Mouse (Mus musculus) ES-E14 (cell line): ENCODE measurements around the gene Ulk2. TPM values are rescaled to one million over a fixed set of nuclear protein-coding genes. Genes with fewer than 3 reads are reported as not detected.
"Not testable (repeated sequence)": the region's sequence is repeated elsewhere in the genome, so short reads cannot be mapped to it uniquely, and the experiment has no call there.

Experiments used
- DNase-seq: peaks from one replicate; pipeline ENCODE4 v3.0.0-alpha.2; 2013; ENCODE audit warnings: low read depth, low spot score
- H3K27ac ChIP-seq: 2 replicates; pipeline ENCODE4 v1.5.1; 2012; ENCODE audit warnings: low read depth, mild to moderate bottlenecking, low read length, moderate library complexity, mixed read lengths; ENCODE audit not compliant: poor library complexity, insufficient read depth, severe bottlenecking
- H3K36me3 ChIP-seq: 2 replicates; pipeline ENCODE4 v1.6.1; 2012; ENCODE audit warnings: mild to moderate bottlenecking, low read length, moderate library complexity, mixed read lengths; ENCODE audit not compliant: control insufficient read depth, poor library complexity, insufficient read depth, severe bottlenecking
- H3K4me1 ChIP-seq, 2 experiments: fragments of 150-350 bp in 1 of 2; sonication (generic) in 1 of 2; 2 replicates each; pipeline ENCODE4 v1.6.1; 2012; ENCODE audit warnings: low read length in 2 of 2, mild to moderate bottlenecking in 1 of 2, mixed read lengths in 1 of 2; ENCODE audit not compliant: control insufficient read depth in 2 of 2, insufficient read depth in 2 of 2, poor library complexity in 1 of 2
- H3K4me3 ChIP-seq, 2 experiments: fragments of 150-350 bp in 1 of 2; sonication (generic) in 1 of 2; 2 replicates each; pipeline ENCODE4 v1.5.1; 2012; ENCODE audit warnings: low read length in 2 of 2, low read depth in 1 of 2, mild to moderate bottlenecking in 1 of 2, mixed read lengths in 1 of 2; ENCODE audit not compliant: insufficient read depth in 1 of 2, poor library complexity in 1 of 2, severe bottlenecking in 1 of 2
- H3K9ac ChIP-seq: 2 replicates; pipeline ENCODE4 v1.6.1; 2012; ENCODE audit warnings: low read depth, mild to moderate bottlenecking, low read length, mixed read lengths; ENCODE audit not compliant: poor library complexity, insufficient read depth, severe bottlenecking
- H3K9me3 ChIP-seq: fragments of 150-350 bp; sonication (generic); 2 replicates; pipeline ENCODE4 v1.6.1; 2012; ENCODE audit warnings: low read depth, mild to moderate bottlenecking, low read length; ENCODE audit not compliant: control insufficient read depth, insufficient read depth
- CHD2 ChIP-seq: IDR thresholded peaks from 2 replicates; pipeline ENCODE4 v1.6.1; 2014; ENCODE audit warnings: mild to moderate bottlenecking, low read depth, low read length, inconsistent platforms
- HCFC1 ChIP-seq: IDR thresholded peaks from 2 replicates; pipeline ENCODE4 v1.6.1; 2012; ENCODE audit warnings: low read length, inconsistent platforms, borderline replicate concordance; ENCODE audit not compliant: insufficient read depth
- MAFK ChIP-seq: IDR thresholded peaks from 2 replicates; pipeline ENCODE4 v1.6.1; 2014; ENCODE audit warnings: mild to moderate bottlenecking, low read depth, low read length, inconsistent platforms; ENCODE audit not compliant: insufficient read depth
- ZC3H11A ChIP-seq: IDR thresholded peaks from 2 replicates; pipeline ENCODE4 v1.6.1; 2012; ENCODE audit warnings: low read depth, mild to moderate bottlenecking, inconsistent platforms, low read length, borderline replicate concordance
- ZNF384 ChIP-seq: IDR thresholded peaks from 2 replicates; pipeline ENCODE4 v1.6.1; 2012; ENCODE audit warnings: low read depth, low read length, inconsistent platforms
- in situ Hi-C, 2 experiments: fragments of 600-800 bp; cut with MboI; formaldehyde crosslinking; loops; one replicate each; pipeline ENCODE4 v1.15.1; 2025; ENCODE audit warnings: low sequenced_read_pairs in 2 of 2, inconsistent platforms in 1 of 2; ENCODE audit not compliant: unreplicated experiment in 2 of 2
- total RNA-seq: library from RNA; depleted of rRNA; stranded (reverse); fragments of 300-350 nt; gene quantifications from 2 replicates; pipeline ENCODE4 v1.2.3, GENCODE M21; 2012

Gene Ulk2
- total RNA-seq, 1 experiment: 4.3 TPM

DNA sequence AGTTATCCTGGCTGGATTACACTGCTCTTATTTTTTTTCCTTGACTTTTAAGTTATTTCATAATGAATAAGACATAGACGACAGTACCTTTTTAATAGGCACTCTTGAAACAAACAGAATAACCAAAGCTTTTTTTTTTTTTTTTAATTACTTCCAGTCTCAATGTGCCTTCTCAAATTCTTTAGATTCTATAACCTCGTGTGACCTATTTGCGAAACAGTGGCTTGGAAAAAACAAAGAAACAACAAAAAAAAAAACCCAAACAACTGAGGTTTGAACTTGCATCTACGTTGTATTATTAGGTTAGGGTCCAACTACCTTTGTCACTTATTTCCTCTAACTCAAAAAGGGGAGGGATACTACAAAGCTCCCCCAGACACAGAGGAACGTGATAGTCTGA, 1.2 kb downstream of the Ulk2 start:
- Histone ChIP-seq H3K9me3 (no peaks in the 10 kb centered on the region), H3K27ac (no peak overlapping the region), H3K4me1 (0 out of 4 replicates have a peak, but pooled peaks cover 0 to 2% of the 10 kb centered on the region in 2 experiments), H3K36me3 (no peaks in the 10 kb centered on the region), H3K9ac (peak overlapping the region; percentile 74; the same call in 1 of the 2 replicates), H3K4me3 (peak overlapping the region; percentile 76 to 87)
- no peak for DNase-seq
- no peak for TF ChIP-seq MAFK
- TF ChIP-seq CHD2: no peak
- no peak for TF ChIP-seq ZC3H11A
- no peak for TF ChIP-seq HCFC1
- TF ChIP-seq ZNF384: no peak
- in situ Hi-C loops: no loop called here

DNA sequence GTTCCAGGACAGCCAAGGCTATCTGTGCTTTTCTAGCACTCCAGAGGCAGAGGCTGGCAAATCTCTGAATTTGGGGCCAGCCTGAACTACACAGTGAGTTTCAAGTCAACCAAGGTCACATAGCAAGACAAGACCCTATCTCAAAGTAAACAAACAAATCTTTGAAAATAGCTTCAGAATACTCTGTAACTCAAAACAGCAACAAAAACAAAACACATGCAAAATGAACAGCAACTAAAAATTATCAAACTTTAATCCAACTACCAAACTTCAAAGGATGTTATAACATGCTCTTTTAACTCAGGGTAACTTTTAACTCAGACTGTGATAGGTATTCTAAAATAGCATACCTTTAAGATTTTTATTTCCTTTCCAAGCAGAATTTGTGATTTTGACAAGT, 2.0 kb downstream of the Ulk2 start:
- DNase-seq: no peak
- no peak overlapping the region for H3K4me3 ChIP-seq
- H3K4me1 ChIP-seq: 0 out of 4 replicates have a peak, but pooled peaks cover 0 to 2% of the 10 kb centered on the region in 2 experiments
- TF ChIP-seq ZC3H11A: no peak
- TF ChIP-seq MAFK: no peak
- TF ChIP-seq CHD2: no peak
- no peak for TF ChIP-seq HCFC1
- TF ChIP-seq ZNF384: no peak
- H3K27ac ChIP-seq: no peak overlapping the region
- in situ Hi-C loops: no loop called here
- H3K9me3 ChIP-seq: no peaks in the 10 kb centered on the region
- H3K36me3 ChIP-seq: no peaks in the 10 kb centered on the region
- no peak overlapping the region for H3K9ac ChIP-seq

DNA sequence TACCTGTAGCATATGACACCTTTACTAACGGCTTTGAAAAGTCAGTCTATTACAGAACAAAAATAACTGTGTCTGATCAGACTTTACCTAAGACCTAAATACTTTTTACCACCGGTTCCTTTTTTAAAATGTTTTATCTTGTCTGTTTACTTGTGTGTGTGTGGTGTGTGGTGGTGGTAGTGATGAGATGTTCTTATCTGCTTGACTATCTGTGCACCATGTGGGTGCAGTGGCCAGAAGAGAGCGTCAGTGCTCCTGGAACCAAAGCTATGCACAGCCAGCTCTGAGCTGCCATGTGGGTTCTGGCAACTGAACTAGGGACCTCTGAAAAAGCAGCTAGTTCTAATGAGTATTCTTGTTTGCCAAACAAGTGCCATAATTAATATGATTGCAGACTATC, 3.7 kb downstream of the Ulk2 start:
- no peak overlapping the region for H3K4me3 ChIP-seq
- no peaks in the 10 kb centered on the region for H3K36me3 ChIP-seq
- in situ Hi-C loops: no loop called here
- TF ChIP-seq MAFK (no peak), ZNF384 (no peak), ZC3H11A (no peak), HCFC1 (no peak), CHD2 (no peak)
- 0 out of 4 replicates have a peak, but pooled peaks cover 0 to 2% of the 10 kb centered on the region in 2 experiments for H3K4me1 ChIP-seq
- no peak overlapping the region for H3K9ac ChIP-seq
- DNase-seq: no peak
- H3K9me3 ChIP-seq: no peaks in the 10 kb centered on the region
- no peak overlapping the region for H3K27ac ChIP-seq

DNA sequence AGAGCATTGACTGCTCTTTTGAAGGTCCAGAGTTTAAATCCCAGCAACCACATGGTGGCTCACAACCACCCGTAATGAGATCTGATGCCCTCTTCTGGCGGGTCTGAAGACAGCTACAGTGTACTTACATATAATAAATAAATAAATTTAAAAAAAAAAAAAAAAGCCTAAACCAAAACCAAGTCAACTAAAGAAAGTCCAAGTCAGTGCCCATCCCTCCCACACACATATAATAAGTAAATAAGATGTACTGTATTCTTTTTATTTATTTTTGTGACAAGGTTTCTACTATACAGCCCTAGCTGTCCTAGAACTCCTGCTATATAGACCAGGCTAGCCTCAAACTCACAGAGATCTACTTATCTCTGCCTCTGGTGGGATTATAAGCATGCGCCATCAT, 14.2 kb downstream of the Ulk2 start:
- H3K4me1 ChIP-seq, DNase-seq, H3K4me3 ChIP-seq, H3K27ac ChIP-seq, H3K9me3 ChIP-seq, in situ Hi-C loops, H3K36me3 ChIP-seq, H3K9ac ChIP-seq: not testable (repeated sequence)
- peak; percentile 79; the same call in 1 of the 2 replicates for TF ChIP-seq ZNF384

DNA sequence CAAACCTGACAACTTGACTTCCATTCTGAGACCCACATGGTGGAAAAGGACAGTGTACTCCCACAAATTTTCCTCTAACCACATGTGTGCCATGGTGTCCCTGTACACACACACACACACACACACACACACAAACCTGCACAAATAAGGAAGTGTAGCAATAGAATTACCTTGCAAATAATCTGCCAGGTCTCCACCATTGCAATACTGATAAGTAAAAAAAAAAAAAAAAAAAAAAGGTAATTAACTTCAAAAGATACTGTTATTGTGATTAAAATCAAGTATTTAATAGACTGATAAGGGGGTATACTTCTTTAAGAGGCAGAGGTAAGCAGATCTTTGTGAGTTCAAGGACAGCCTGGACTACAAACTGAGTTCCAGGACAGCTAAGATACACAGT, 14.9 kb downstream of the Ulk2 start:
- H3K4me1 ChIP-seq: no peaks in the 10 kb centered on the region
- H3K36me3 ChIP-seq: no peaks in the 10 kb centered on the region
- DNase-seq: no peak
- in situ Hi-C loops: no loop called here
- no peak overlapping the region for H3K27ac ChIP-seq
- no peak overlapping the region for H3K4me3 ChIP-seq
- no peak overlapping the region for H3K9ac ChIP-seq
- TF ChIP-seq ZC3H11A (no peak), HCFC1 (no peak), CHD2 (no peak), ZNF384 (no peak)
- H3K9me3 ChIP-seq: no peaks in the 10 kb centered on the region
